Mouse (Mus musculus) intestine, embryonic 15.5 days (tissue): ENCODE measurements at regions not wholly inside any gene's neighbourhood (a gene's known extent, or its start where the extent isn't known, plus 50 kb on each side); places are given as distances from the start of the nearest gene placed in this dataset.

ENCODE experiments used
- ATAC-seq: fragments of 200-750 bp; cut with Nextera tagmentation; 2 replicates; pipeline ENCODE4 v1.8.0; 2017; ENCODE audit warnings: moderate TSS enrichment, moderate library complexity
- H3K27ac ChIP-seq: fragments of 300-500 bp; sonication (generic); 2 replicates; pipeline ENCODE4 v1.5.1; 2015; ENCODE audit warnings: mild to moderate bottlenecking, inconsistent platforms
- H3K27me3 ChIP-seq: fragments of 300-500 bp; sonication (generic); replicated peaks from 2 replicates; pipeline ENCODE4 v1.6.1; 2015; ENCODE audit warnings: inconsistent platforms
- H3K36me3 ChIP-seq: fragments of 300-500 bp; sonication (generic); 2 replicates; pipeline ENCODE4 v1.6.1; 2015; ENCODE audit warnings: inconsistent platforms
- H3K4me1 ChIP-seq: fragments of 300-500 bp; sonication (generic); replicated peaks from 2 replicates; pipeline ENCODE4 v1.6.1; 2015; ENCODE audit warnings: inconsistent platforms
- H3K4me2 ChIP-seq: fragments of 300-500 bp; sonication (generic); replicated peaks from 2 replicates; pipeline ENCODE4 v1.6.1; 2015; ENCODE audit warnings: mild to moderate bottlenecking, inconsistent platforms
- H3K4me3 ChIP-seq: fragments of 300-500 bp; sonication (generic); replicated peaks from 2 replicates; pipeline ENCODE4 v1.5.1; 2015; ENCODE audit warnings: inconsistent platforms
- H3K9ac ChIP-seq: fragments of 300-500 bp; sonication (generic); 2 replicates; pipeline ENCODE4 v1.6.1; 2015; ENCODE audit warnings: inconsistent platforms
- H3K9me3 ChIP-seq: fragments of 300-500 bp; sonication (generic); 2 replicates; pipeline ENCODE4 v1.6.1; 2016; ENCODE audit warnings: inconsistent platforms
- WGBS: fragments of 180-500 bp; shearing (Covaris S2); methylation state at CpG from one replicate; pipeline ENCODE4 v1.1.7; 2015; 5-methylcytosine and 5-hydroxymethylcytosine counted together

DNA sequence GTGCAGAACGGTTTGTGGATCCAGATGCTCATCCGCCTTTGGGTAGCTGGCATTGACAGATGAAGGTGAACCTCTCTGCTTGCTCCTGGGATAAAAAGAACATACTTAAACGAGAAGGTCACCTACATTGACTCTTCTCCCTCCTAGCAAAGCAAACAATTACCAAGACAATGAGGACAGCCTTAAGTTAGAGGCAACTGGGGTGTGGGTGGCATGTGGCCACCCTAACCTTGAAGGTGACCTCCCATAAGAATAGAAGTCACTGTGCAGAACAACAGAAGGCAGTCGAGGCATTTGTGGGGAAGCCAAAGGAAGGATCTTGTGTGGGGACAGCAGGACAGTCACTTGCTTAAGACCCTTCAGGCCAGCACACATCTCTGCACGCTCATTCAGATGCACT lies 119.0 kb upstream of the Ralgapa2 start:
- Histone ChIP-seq H3K27ac (no peak overlapping the region), H3K9me3 (no peaks in the 10 kb centered on the region), H3K4me1 (no peaks in the 10 kb centered on the region), H3K4me3 (no peak overlapping the region), H3K4me2 (no peak overlapping the region), H3K9ac (no peak overlapping the region), H3K36me3 (no peaks in the 10 kb centered on the region), H3K27me3 (no peaks in the 10 kb centered on the region; the same call in 1 of the 2 replicates)
- 74% methylated on average over 5 of the region's 5 CpGs for WGBS
- no peak for ATAC-seq

DNA sequence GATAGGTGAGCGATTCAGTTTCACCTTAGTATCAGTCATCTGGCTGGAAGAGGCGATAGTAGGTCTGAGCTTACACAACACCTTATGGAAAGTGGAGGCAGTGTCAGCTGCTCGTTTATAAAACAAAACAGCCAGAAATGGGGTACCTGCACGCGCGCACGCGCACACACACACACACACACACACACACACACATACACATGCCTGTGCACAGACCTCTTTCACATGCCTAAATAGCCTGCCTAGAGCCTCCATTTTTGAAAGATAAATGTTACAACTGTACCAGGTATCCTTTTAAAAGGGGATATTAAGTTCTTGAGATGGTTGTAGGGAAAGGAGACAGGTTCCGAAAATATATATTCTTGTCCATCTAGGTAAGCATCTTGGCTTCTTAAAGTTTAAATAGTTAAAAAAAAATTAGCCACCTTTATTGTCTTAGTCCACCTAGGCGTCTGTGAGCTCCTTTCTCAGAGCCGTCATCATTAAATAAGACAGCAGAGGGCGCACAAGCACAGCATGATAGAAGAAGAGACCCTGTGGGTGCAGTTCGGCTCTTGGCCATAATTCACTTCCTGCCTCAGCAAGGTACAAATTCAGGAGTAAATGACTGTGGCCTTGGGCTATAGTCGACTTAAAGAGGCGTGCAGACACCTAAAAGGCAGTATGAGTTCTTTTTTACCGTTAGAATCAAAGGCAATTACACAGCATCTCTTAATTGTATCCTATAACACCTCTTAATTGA lies 121.4 kb upstream of the Ralgapa2 start:
- H3K4me1 ChIP-seq, result no peaks in the 10 kb centered on the region
- H3K4me3 ChIP-seq, result no peak overlapping the region
- H3K4me2 ChIP-seq, result no peak overlapping the region
- no peak overlapping the region for H3K9ac ChIP-seq
- WGBS, result 48% methylated on average over 16 of the region's 16 CpGs
- H3K27ac ChIP-seq, result no peak overlapping the region
- no peaks in the 10 kb centered on the region for H3K9me3 ChIP-seq
- H3K27me3 ChIP-seq, result no peaks in the 10 kb centered on the region; the same call in 1 of the 2 replicates
- H3K36me3 ChIP-seq, result no peaks in the 10 kb centered on the region
- peak; percentile 67; the same call in 1 of the 2 replicates for ATAC-seq

DNA sequence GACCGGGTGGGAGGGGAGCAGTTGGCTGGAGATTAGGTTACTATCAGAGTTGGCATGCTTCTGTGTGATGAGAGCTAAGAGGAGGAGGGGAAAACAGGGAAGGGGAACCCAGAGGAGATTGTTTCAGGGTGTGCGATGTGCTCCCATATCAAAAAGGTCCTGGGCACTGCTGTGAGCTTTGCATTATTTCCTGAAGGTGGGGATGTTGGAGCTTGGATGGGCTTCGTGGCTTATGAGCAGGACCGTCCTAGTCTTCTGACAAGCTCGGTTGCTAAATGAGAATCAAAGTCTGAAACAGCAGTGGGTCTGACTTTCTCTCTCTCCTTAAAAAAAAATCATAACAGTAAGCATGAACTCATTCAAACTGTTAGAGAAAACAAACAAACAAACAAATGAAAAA lies 125.4 kb upstream of the Ralgapa2 start:
- no peak overlapping the region for H3K9ac ChIP-seq
- no peak overlapping the region for H3K4me3 ChIP-seq
- H3K4me1 ChIP-seq, result no peaks in the 10 kb centered on the region
- no peak overlapping the region for H3K4me2 ChIP-seq
- no peak overlapping the region for H3K27ac ChIP-seq
- H3K27me3 ChIP-seq, result no peaks in the 10 kb centered on the region
- no peak for ATAC-seq
- no peaks in the 10 kb centered on the region for H3K36me3 ChIP-seq
- WGBS, result 66% methylated on average over 5 of the region's 5 CpGs
- no peaks in the 10 kb centered on the region for H3K9me3 ChIP-seq

DNA sequence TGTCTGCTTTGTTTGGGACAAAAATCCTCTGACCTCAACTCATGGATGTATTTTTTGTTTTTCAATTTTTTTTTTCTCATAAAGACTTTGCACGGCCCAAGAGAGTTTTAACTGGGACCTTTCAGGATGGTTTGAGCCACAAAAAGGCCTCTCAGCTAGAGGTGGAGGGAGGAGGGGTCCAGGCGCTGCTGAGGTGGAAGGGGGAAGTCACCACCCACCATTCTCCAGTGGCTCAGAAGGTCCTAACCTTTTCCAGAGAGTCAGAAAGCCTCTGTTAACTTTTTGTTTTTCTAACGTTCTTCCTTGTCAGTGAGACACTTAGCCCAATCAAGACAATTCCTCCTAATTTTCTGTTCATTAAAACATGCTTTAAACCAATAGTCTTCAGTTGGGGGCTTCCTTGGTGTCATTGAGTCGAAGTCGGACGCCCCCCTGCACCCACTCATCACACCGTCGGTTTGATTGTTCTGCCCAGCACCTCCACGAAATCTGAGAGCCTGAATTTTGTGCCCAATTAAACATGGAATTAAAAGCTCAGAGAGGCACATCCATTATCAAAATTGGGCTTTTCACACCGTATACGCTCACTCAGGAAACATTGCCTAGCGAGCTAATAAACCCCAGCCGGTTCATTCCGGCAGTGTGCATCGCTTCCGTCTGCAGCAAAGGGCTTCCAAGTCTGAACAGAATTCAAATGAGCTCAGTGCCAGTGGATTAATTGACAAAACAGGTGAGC lies 134.3 kb upstream of the Ralgapa2 start:
- no peak for ATAC-seq
- no peak overlapping the region for H3K4me2 ChIP-seq
- WGBS, result 62% methylated on average over 16 of the region's 16 CpGs

DNA sequence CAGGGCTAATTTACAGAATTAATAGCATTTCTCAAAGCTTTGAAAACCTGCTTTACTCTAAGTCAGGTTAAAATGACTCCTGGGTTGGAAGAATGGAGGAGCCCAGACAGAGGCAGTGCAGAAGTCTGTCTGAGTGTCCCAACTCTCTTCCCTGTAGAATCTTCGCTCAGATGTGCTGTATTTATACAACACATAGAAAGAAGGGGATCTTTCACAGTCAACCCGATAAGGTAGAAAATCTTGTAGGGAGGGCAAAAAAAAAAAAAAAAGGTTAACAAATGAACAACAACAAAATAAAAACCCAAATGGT lies 134.8 kb upstream of the Ralgapa2 start:
- no peaks in the 10 kb centered on the region for H3K9me3 ChIP-seq
- no peaks in the 10 kb centered on the region for H3K36me3 ChIP-seq
- no peaks in the 10 kb centered on the region for H3K4me1 ChIP-seq
- WGBS, result 91% methylated on average over 2 of the region's 2 CpGs
- no peaks in the 10 kb centered on the region for H3K27me3 ChIP-seq
- H3K4me3 ChIP-seq, result no peak overlapping the region
- no peak for ATAC-seq
- H3K27ac ChIP-seq, result no peak overlapping the region
- no peak overlapping the region for H3K9ac ChIP-seq
- no peak overlapping the region for H3K4me2 ChIP-seq

More for the DNA sequence above, 134.3 kb upstream of the Ralgapa2 start:
- Histone ChIP-seq H3K27me3 (no peaks in the 10 kb centered on the region), H3K9ac (no peak overlapping the region), H3K36me3 (no peaks in the 10 kb centered on the region), H3K27ac (no peak overlapping the region), H3K4me3 (no peak overlapping the region), H3K4me1 (no peaks in the 10 kb centered on the region), H3K9me3 (no peaks in the 10 kb centered on the region)

DNA sequence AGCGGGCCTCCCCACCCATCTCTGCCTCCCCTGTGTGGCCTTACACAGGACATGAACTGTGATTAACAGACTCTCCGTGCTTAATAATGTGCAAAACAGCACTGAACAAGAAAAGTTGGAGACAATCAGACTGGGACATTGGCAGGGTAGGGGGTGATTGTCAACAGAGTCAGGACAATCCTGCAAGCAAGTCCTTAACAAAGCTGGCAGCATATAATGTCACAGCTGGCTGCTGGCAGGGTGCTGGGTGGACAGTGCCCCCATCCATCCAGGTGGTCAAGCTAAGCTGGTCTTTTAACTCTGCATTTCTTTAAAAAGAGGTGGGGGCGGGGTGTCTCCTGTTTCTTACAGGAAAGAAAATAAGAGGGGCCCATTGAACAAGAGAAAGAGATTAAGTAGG lies 149.2 kb upstream of the Ralgapa2 start:
- H3K9ac ChIP-seq, result no peak overlapping the region
- ATAC-seq, result no peak
- no peak overlapping the region for H3K4me3 ChIP-seq
- H3K27ac ChIP-seq, result no peak overlapping the region
- WGBS, result 71% methylated on average over 3 of the region's 3 CpGs
- H3K9me3 ChIP-seq, result no peaks in the 10 kb centered on the region
- H3K27me3 ChIP-seq, result no peaks in the 10 kb centered on the region
- H3K4me1 ChIP-seq, result no peaks in the 10 kb centered on the region
- H3K36me3 ChIP-seq, result no peaks in the 10 kb centered on the region
- no peak overlapping the region for H3K4me2 ChIP-seq

DNA sequence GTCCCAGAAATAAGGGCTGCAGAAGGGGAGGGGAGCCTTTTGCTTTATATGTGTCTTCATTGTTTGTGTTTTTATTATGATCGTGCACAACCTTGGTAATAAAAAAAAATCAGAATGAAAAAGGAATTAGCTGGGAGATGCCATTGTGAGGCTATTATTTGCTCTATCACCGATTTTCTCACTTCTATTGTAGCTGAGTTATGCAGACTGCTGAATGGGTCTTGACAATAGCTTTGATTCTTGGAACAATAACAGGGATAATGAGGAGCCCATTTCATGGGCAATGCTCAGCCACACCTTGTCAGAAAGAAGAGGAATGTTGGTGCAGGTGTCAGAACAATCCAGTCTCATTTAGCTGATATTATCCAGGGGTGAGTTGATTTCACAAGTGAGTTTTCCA lies 160.6 kb upstream of the Ralgapa2 start:
- Histone ChIP-seq H3K4me1 (no peaks in the 10 kb centered on the region), H3K4me2 (no peak overlapping the region), H3K9ac (no peak overlapping the region), H3K9me3 (no peaks in the 10 kb centered on the region), H3K36me3 (no peaks in the 10 kb centered on the region), H3K27me3 (no peaks in the 10 kb centered on the region), H3K4me3 (no peak overlapping the region), H3K27ac (no peak overlapping the region)
- no peak for ATAC-seq
- 75% methylated on average over 2 of the region's 2 CpGs for WGBS

DNA sequence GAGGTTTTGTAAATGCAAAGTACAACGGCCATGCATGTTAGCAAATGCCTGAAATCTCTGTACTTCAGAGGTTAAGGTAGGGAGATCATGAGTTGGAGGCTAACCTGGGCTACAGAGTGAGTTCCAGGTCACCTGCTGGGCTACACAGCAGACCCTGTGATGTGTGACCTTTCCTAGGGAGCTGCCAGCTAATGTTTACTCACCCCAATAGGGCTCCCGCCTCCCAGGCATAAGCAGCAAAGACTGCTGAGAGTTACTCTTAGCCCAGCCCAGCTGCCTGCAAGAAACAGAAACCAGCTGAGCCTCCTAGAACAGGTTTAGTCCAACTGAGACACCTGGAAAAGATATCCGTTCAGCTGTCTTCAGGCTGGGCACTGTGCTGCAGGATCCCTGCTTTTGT lies 169.8 kb upstream of the Ralgapa2 start:
- H3K27ac ChIP-seq, result no peak overlapping the region
- no peaks in the 10 kb centered on the region for H3K36me3 ChIP-seq
- no peak overlapping the region for H3K9ac ChIP-seq
- H3K9me3 ChIP-seq, result no peaks in the 10 kb centered on the region
- 44% methylated on average over 3 of the region's 3 CpGs for WGBS
- H3K4me3 ChIP-seq, result no peak overlapping the region
- ATAC-seq, result no peak
- H3K4me2 ChIP-seq, result no peak overlapping the region
- H3K4me1 ChIP-seq, result no peaks in the 10 kb centered on the region
- no peaks in the 10 kb centered on the region for H3K27me3 ChIP-seq

DNA sequence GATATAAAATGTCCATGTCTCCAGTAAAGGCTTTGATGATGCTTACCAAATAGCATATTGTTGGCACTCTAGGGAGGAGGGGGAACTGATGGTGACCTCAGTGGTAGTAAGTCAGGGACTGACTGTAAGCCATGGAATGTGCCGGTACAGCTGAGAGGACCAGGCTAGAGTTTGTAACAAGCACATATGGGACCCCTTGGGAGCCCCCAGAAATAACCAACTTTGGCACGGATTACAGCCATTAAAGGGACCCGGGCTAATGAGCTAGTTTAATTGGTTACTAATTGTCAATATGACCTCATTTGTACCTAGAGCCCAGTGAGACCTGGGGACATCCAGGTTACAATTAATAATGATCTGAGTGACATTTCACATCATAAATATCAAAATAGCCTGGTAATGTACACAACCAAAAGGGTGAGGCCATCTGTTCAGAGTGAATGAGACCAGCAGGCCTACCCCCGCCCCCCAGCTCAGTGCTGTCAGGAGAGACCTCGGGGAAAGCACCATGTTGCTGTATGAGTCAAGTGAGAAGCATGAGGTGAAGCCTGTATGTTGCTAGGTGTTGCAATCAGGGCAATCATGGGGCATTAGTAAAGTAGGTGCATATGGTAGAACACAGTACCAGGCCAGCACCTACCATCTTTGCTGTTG lies 169.7 kb upstream of the Kiz start:
- WGBS, result 72% methylated on average over 5 of the region's 5 CpGs
- Histone ChIP-seq H3K4me3 (no peak overlapping the region), H3K9me3 (no peaks in the 10 kb centered on the region), H3K36me3 (no peaks in the 10 kb centered on the region), H3K4me2 (no peak overlapping the region), H3K4me1 (no peaks in the 10 kb centered on the region), H3K27ac (no peak overlapping the region), H3K27me3 (no peaks in the 10 kb centered on the region), H3K9ac (no peak overlapping the region)
- no peak for ATAC-seq

DNA sequence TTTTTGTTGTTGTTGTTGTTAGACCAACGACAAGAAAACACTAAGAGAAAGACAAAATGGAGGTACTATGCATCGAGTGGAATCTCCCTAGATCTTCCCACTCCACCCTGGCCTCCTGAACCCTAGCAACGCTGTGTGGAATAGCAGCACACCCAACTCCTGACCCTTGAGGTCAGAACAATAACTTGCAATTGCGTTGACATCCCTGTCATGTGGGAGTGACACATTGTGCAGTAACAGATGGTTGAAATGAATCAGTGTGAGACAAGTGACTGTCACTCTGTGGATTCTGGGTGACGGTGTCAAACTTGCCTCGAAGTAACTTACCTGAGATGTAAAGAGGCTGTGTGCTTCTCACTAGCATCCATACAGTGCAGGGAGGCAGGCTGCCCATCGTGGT lies 167.1 kb upstream of the Kiz start:
- Histone ChIP-seq H3K9me3 (no peaks in the 10 kb centered on the region), H3K9ac (no peak overlapping the region), H3K27me3 (no peaks in the 10 kb centered on the region), H3K36me3 (no peaks in the 10 kb centered on the region), H3K27ac (no peak overlapping the region), H3K4me2 (no peak overlapping the region), H3K4me3 (no peak overlapping the region), H3K4me1 (no peaks in the 10 kb centered on the region)
- 67% methylated on average over 7 of the region's 7 CpGs for WGBS
- no peak for ATAC-seq

DNA sequence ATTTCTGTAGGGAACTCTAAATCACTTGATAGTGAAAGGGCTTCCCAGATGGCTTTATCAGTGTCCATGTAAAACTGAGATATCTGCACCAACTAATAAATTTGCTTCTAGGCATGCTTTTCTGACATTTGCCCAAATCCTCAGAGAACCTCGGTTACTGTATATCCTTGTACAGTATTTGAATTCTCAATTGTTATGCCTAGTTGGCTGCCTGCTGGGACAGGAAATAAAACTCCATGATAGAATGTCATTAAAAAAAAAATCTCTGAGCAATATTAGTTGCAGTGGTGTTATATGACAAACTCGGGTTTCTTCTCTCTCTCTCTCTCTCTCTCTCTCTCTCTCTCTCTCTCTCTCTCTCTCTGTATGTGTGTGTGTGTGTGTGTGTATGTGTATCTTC lies 162.2 kb upstream of the Kiz start:
- ATAC-seq, result peak; percentile 31; the same call in 1 of the 2 replicates
- WGBS, result 37% methylated on average over 2 of the region's 2 CpGs
- H3K4me3 ChIP-seq, result no peak overlapping the region
- H3K4me1 ChIP-seq, result no peaks in the 10 kb centered on the region
- H3K9me3 ChIP-seq, result no peaks in the 10 kb centered on the region
- no peak overlapping the region for H3K27ac ChIP-seq
- H3K4me2 ChIP-seq, result no peak overlapping the region
- no peaks in the 10 kb centered on the region for H3K36me3 ChIP-seq
- H3K9ac ChIP-seq, result no peak overlapping the region
- H3K27me3 ChIP-seq, result no peaks in the 10 kb centered on the region

DNA sequence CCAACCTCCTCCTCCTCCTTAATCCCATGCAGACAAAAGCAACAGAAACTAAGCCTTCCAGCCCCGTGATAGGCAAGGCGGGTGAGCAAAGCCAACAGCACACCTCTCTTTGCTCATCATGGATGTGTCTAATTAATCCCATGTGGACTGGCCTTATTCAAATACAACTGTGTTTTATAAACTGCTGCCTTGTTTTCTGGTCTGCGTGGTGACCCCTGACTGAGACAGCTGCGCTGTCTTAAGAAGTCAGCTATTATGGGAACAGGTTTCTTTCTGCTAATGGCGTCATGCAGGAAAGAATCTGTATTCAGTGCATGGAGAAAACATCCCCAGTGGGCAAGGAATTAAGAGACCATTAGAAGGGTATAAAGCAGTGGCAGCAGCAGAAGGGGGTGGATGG lies 161.6 kb upstream of the Kiz start:
- 60% methylated on average over 5 of the region's 5 CpGs for WGBS
- Histone ChIP-seq H3K4me1 (no peaks in the 10 kb centered on the region), H3K4me2 (no peak overlapping the region), H3K9me3 (no peaks in the 10 kb centered on the region), H3K27ac (no peak overlapping the region), H3K36me3 (no peaks in the 10 kb centered on the region), H3K27me3 (no peaks in the 10 kb centered on the region), H3K4me3 (no peak overlapping the region), H3K9ac (no peak overlapping the region)
- no peak for ATAC-seq

DNA sequence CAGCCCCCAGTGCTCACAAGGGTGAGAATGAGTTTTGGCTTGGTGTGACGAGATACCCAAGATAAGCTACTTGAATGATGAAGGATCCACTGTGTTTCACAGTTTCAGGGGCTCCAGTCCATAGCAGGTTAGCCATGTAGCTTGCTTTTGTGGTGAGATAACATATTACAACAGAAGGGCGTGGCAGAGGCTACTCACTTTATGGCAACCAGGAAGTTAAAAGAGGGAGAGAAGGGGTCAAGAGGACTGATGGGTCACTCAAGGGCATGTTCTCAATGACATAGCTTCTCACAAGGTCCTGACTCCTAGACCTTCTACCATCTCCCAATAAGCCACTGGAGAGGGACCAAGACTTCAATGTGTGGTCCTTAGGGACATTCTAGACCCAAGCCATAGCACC lies 159.4 kb upstream of the Kiz start:
- Histone ChIP-seq H3K4me3 (no peak overlapping the region), H3K9me3 (no peaks in the 10 kb centered on the region), H3K27ac (no peak overlapping the region), H3K9ac (no peak overlapping the region), H3K4me1 (no peaks in the 10 kb centered on the region), H3K4me2 (no peak overlapping the region), H3K27me3 (no peaks in the 10 kb centered on the region), H3K36me3 (no peaks in the 10 kb centered on the region)
- peak; percentile 69 for ATAC-seq
- WGBS, result 86% methylated on average over 2 of the region's 2 CpGs
